Mouse (Mus musculus) right cerebral cortex, postnatal 14 days (tissue): ENCODE measurements around the gene Ccp110.
A peak's percentile ranks its signal among the peaks of the same experiment; 100 is the strongest.

Experiments used
- DNase-seq: peaks from one replicate; pipeline ENCODE4 v3.0.0; 2022

Gene Ccp110

DNA sequence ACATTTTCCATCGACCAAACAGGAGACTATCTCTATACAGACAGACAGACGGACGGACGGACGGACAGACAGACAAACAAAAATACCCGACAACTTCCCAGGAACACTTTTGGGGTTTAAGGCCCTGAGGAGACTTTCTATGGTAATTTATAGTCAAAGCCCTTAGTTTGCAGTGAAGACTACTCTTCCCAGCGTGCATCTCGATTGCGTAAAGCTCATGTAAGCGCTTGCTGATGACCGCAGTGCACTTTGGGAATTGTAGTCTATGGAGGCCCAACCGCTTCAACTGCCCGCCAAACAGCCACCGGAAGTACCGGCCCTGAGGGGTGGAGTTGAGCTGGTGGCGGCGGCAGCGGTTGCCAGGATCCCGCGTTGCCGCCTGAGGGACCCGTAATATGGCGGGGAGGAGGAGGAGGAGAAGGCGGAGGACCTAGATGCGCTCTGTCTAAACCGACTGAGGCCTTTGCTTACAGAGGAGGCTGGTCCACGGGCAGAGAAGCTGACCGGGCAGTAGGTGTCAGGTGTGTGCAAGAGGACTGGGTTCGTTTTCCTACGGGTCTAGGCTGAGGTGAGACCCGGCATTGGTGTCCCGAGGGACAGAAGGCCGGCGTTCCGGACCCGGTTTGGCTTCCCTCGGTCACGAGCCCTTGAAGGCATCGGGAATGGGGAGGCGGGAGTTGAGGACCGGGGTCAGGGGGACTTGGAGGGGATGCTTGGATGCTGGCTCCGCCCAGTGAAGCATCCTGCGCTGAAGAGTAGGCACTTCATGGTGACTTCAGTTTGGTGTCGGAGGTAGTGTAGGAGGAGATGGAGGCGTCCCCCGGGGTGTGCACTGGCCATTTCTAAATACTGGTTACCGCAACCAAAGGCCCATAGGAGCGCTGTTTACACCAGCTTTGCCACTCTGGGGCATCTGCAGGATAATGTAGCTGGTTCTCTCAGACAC is at the start of gene Ccp110:
TSS of gene Ccp110 (plus strand) at position 325 of the 946 bp plus-strand sequence.
- peak; percentile 87 for DNase-seq

DNA sequence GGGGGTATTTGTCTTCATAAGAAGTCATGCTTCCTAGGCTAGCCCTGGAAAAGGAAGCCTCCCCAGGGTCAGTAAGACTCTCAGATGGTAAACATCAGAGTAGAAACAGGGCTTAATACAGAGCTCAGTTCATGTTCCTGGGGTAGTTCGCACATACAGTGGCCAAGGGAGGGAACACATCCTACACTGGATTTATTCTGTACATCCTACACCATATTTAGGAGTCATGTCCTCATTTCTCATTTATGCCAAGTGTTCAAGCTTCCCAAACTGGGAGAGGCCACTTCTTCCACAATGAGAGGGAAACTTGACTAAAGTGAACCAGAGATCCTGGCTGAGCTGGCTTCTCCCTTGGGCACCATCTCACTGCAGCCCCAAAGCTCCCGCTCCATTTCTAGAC is 44.6 kb upstream of the Ccp110 start:
- DNase-seq = no peak

- DNase-seq = no peak
Measured at GRCm38 (mm10) chr7:118670142-118670541, 42.2 kb upstream of the Ccp110 start.

GRCm38 (mm10) chr7:118676826-118677225 is 35.5 kb upstream of the Ccp110 start:
- DNase-seq = no peak

- DNase-seq = peak; percentile 92
Measured at GRCm38 (mm10) chr7:118688199-118688598, 24.2 kb upstream of the Ccp110 start.

DNA sequence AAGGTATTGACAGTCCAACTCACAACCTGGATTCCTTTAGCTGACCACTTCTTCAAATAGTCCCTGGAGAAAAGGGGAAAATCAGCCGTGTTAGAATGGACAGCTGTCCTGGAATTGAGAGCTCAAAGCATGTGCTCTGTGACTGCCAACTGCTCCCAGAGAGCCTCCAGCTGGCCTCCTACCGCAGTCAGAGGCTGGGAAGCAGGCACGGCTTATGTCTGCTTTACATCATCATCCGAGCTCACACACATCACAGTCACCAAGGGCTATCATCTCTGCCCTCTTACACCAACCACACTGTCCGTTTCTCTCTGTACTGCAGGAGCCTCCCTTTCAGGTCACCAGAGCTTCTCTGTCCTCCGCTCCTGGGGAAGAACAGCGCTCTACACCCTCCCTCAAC is 23.3 kb upstream of the Ccp110 start:
- no peak for DNase-seq

DNA sequence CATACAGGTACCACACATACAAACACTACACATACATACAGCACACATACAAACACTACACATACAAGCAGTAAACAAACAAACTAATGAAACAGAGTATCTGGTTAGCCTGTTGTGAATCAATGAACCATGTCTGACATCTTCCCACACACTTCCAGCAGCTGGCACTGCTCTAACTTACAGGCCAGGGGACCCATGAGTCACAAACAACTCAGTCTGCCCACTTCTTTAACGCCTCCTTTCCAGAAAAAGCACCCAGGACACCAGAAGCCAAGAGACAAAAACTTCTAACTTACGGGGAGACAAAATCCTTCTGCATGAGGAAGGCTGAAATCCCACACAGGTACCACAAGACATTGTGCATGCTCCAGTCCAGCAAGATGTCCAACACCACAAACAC is 21.1 kb upstream of the Ccp110 start:
- DNase-seq = no peak

GRCm38 (mm10) chr7:118696146-118696545 is 16.2 kb upstream of the Ccp110 start:
- no peak for DNase-seq

- no peak for DNase-seq
Measured at GRCm38 (mm10) chr7:118697168-118697567, 15.2 kb upstream of the Ccp110 start.

DNA sequence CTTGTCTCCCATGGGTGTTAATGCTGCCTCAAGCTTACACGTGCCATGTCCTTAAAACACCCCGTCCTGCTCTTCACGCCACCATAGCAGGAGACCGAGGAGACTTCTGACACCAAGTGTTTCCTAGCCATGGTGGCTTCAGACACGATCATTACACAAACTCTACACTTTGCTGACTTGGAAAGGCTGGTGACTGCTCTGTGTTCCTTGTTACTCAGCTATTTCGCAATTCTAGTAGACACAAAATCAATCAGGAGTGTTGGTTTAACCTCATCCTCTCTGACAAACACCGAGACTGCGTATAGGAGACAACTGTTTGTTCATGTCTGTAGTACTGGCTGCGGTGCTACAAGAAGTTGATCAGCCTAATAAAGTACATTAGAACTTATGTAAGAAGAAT is 13.5 kb upstream of the Ccp110 start:
- DNase-seq = no peak

DNA sequence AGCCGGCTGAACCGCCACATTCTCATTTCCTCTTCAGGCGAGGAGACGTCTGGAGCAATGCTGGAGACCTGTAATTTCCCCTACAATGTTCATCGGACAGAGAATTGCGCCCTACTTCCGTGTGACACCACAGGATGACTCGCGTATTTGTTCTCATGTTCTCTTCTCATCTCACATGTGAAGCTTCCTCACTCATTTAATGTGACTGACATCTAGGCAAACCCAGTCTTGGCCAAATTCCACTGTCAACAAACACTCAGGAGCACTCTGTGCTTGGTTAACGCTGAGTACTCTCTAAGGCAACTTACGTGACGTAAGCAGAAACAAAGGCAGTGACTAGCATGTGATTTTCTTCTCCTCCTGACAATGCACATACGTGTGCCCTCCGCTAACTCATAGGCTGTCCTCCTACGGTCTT is 9.2 kb upstream of the Ccp110 start:
- DNase-seq = no peak

DNA sequence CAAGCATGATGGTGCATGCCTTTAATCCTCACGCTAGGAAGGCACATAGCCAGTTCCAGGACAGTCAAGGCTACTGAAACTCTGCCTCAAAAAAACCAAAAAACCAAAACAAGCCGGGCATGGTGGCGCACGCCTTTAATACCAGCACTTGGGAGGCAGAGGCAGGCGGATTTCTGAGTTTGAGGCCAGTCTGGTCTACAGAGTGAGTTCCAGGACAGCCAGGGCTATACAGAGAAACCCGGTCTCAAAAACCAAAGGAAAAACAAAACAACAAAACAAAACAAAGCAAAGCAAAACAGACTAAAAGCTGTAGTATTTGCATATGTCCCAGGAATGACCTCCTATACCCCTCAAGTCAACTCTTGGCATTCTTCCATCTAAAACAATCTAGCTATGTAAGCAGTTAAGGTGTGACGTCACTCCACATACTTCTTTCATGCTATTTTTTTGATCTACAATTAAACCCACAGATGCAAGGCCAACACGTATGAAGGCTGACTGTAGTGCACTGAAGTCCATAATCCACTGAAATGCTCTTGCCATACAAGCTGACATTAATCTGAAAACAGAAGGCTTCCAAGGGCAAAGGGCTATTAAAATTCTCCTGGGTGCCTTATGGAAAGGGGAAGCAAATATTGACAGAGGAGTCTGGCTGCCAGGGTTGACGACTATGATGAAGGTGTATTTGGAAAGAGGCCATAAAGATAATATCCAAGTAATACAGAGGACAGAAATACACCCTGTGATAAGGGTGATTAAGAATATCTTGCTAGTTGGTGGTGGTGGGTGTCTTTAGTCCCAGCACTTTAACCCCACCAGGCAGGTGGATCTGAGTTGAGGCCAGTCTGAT is 8.1 kb upstream of the Ccp110 start:
- DNase-seq = no peak

DNA sequence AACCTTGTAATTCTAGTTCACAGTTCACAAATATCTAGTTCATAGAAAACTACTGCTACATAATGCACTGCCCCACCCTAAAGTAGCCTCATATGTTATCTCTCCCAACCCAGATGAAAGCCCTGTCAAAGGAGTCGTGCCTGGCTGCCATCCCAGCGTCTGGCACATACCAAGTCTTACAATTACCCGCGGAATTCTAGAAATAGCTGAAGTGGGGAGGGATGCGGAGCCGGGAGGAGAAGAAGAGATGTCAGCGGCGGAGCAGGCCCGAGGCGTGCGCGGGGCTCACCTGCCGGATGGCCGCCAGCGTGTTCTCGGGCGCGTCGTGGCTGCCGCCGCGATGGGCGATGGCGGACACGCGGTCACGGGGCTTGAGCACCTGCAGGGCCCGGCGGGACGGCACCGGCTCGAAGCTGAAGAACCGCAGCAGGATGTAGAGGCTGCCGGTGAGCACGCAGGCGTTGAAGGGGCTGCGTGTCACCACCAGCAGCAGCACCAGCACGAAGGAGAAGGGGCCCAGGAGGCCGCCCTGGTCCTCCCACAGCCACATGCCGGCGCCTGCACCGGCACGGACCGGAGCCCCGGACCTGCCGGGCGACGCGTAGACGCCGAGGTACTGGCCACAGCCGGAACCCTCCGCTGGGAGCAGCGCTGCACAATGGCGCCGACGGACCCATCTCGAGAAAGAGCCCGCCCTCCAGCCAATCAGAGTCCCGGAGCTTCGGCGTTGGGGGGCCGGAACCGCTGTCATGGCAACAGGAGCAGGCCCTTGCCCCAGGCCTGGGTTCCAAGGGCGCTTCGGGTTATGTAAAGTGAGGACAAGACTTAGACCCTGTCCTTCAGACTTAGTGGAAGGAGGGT is 7.0 kb upstream of the Ccp110 start, which contains the start of gene Gde1:
TSS of gene Gde1 (minus strand) at position 678 of the 861 bp plus-strand sequence.
- peak; percentile 94 for DNase-seq

DNA sequence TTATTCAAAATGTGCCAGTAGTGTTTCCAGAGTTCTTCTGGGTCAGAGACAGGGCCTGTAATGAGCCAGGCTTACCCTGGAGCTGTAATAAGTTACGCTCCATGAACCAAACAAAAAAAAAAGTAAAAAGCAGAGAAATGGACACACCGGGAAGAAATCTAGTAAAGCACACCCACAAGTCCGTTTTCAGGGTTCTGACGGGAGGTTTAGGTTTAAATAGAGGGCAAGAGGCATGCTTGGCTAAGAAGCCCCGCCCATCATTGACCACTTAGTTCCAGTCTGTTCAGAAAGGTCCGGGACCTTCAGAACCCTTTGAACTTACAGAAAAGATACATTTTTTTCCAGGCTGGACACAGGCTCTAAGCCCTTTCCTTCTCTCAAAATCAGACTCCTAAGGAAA is 6.3 kb upstream of the Ccp110 start:
- DNase-seq = no peak

GRCm38 (mm10) chr7:118706488-118706887 is 5.9 kb upstream of the Ccp110 start:
- no peak for DNase-seq

GRCm38 (mm10) chr7:118707216-118707615 is 5.1 kb upstream of the Ccp110 start:
- DNase-seq = no peak

GRCm38 (mm10) chr7:118708002-118708401 is 4.3 kb upstream of the Ccp110 start:
- DNase-seq = no peak

- no peak for DNase-seq
Measured at GRCm38 (mm10) chr7:118710776-118711175, 1.6 kb upstream of the Ccp110 start.

GRCm38 (mm10) chr7:118714873-118715272 is 2.5 kb downstream of the Ccp110 start:
- DNase-seq = no peak

DNA sequence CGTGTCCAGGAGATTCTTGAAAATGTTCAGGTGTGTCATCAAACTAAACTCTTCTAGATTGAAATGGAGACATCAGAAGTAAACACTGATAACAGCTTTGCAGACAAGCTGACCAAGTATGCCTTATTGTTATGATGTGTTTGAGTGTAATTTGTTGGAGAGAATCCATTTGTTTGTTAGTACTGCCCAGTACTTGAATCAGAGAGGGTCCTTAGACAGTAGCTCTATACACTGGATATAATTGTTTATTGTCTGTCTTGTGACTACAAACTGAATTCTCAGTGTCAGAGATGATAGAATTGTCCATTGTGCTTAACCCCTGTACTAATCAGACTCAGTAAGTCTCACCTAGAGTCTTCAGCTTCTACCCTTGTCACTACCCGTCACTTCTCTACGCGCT is 5.7 kb downstream of the Ccp110 start:
- DNase-seq = no peak

- no peak for DNase-seq
Measured at GRCm38 (mm10) chr7:118723927-118724326, 11.6 kb downstream of the Ccp110 start.

DNA sequence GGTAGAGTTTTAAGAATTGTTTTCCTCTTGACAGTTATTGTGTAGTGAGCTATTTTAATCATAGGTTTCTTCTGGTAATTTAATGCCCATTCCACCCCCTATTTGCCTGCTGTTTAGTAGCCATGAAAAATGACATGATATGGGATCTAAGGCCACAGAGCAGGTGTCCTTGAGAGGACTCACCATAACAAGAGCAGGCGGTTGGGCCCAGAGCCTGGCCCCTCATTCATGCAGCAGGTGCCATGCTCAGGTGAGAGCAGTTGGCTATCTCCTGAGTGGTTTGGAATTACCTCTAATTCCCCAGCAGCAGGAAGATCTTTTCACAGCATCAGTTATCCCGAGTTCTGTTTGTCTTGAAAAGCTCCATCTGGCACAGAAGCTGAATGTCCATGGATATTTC is 13.1 kb downstream of the Ccp110 start:
- no peak for DNase-seq
